Mouse (Mus musculus): ENCODE data around the gene Sinhcaf.
"Not testable (repeated sequence)": the region's sequence is repeated elsewhere in the genome, so short reads cannot be mapped to it uniquely, and the experiment has no call there.

Sinhcaf gene

GRCm38 (mm10) chr6:148945509-148946408, 508 bp downstream of the Sinhcaf start:
- in situ Hi-C loops (cut with MboI; ENCODE audit: low sequenced_read_pairs) = no loop called here

- in situ Hi-C loops (cut with MboI; ENCODE audit: low sequenced_read_pairs) = no loop called here
Observed at GRCm38 (mm10) chr6:148944767-148945508, 1.3 kb downstream of the Sinhcaf start.

GRCm38 (mm10) chr6:148944344-148944766, 1.9 kb downstream of the Sinhcaf start:
- in situ Hi-C loops (cut with MboI; ENCODE audit: low sequenced_read_pairs) = no loop called here

- in situ Hi-C loops (cut with MboI; ENCODE audit: low sequenced_read_pairs) = no loop called here
Observed at GRCm38 (mm10) chr6:148943695-148944094, 2.6 kb downstream of the Sinhcaf start.

GRCm38 (mm10) chr6:148942406-148942805, 3.9 kb downstream of the Sinhcaf start:
- in situ Hi-C loops (cut with MboI; ENCODE audit: low sequenced_read_pairs) = no loop called here

- in situ Hi-C loops (cut with MboI; ENCODE audit: low sequenced_read_pairs) = no loop called here
Observed at GRCm38 (mm10) chr6:148941880-148942279, 4.4 kb downstream of the Sinhcaf start.

GRCm38 (mm10) chr6:148940383-148940782, 5.9 kb downstream of the Sinhcaf start:
- in situ Hi-C loops (cut with MboI; ENCODE audit: low sequenced_read_pairs) = not testable (repeated sequence)

- in situ Hi-C loops (cut with MboI; ENCODE audit: low sequenced_read_pairs) = no loop called here
Observed at GRCm38 (mm10) chr6:148937693-148938092, 8.6 kb downstream of the Sinhcaf start.

- in situ Hi-C loops (cut with MboI; ENCODE audit: low sequenced_read_pairs) = no loop called here
Observed at GRCm38 (mm10) chr6:148934961-148935590, 11.2 kb downstream of the Sinhcaf start.

- in situ Hi-C loops (cut with MboI; ENCODE audit: low sequenced_read_pairs) = no loop called here
Observed at GRCm38 (mm10) chr6:148931281-148931680, 15.0 kb downstream of the Sinhcaf start.

GRCm38 (mm10) chr6:148918841-148919398, 27.3 kb downstream of the Sinhcaf start:
- in situ Hi-C loops (cut with MboI; ENCODE audit: low sequenced_read_pairs) = loop anchor here (25.0 kb wide), 2 partner anchors 507 to 707 kb away; partner anchors contain the start of gene Ergic2

- in situ Hi-C loops (cut with MboI; ENCODE audit: low sequenced_read_pairs) = loop anchor here (25.0 kb wide), 2 partner anchors 505 to 705 kb away; partner anchors contain the start of gene Ergic2
Observed at GRCm38 (mm10) chr6:148917672-148918071, 28.6 kb downstream of the Sinhcaf start.

GRCm38 (mm10) chr6:148916817-148917216, 29.4 kb downstream of the Sinhcaf start:
- in situ Hi-C loops (cut with MboI; ENCODE audit: low sequenced_read_pairs) = loop anchor here (25.0 kb wide), 2 partner anchors 505 to 705 kb away; partner anchors contain the start of gene Ergic2

GRCm38 (mm10) chr6:148913938-148914337, 32.3 kb downstream of the Sinhcaf start:
- in situ Hi-C loops (cut with MboI; ENCODE audit: low sequenced_read_pairs) = loop anchor here (25.0 kb wide), 2 partner anchors 502 to 702 kb away; partner anchors contain the start of gene Ergic2

GRCm38 (mm10) chr6:148911906-148912305, 34.4 kb downstream of the Sinhcaf start:
- in situ Hi-C loops (cut with MboI; ENCODE audit: low sequenced_read_pairs) = loop anchor here (25.0 kb wide), 2 partner anchors 500 to 700 kb away; partner anchors contain the start of gene Ergic2

- in situ Hi-C loops (cut with MboI; ENCODE audit: low sequenced_read_pairs) = loop anchor here (25.0 kb wide), 2 partner anchors 495 to 695 kb away; partner anchors contain the start of gene Ergic2
Observed at GRCm38 (mm10) chr6:148906958-148907357, 39.3 kb downstream of the Sinhcaf start.

GRCm38 (mm10) chr6:148902728-148903127, 43.5 kb downstream of the Sinhcaf start:
- in situ Hi-C loops (cut with MboI; ENCODE audit: low sequenced_read_pairs) = loop anchor here (25.0 kb wide), 2 partner anchors 490 to 690 kb away; partner anchors contain the start of gene Ergic2

GRCm38 (mm10) chr6:148896507-148896851, 49.8 kb downstream of the Sinhcaf start:
- in situ Hi-C loops (cut with MboI; ENCODE audit: low sequenced_read_pairs) = no loop called here

GRCm38 (mm10) chr6:148895773-148896506, 50.3 kb downstream of the Sinhcaf start, which contains the start of gene Caprin2:
Gene Caprin2, minus strand, starts transcription at chr6:148896237.
- in situ Hi-C loops (cut with MboI; ENCODE audit: low sequenced_read_pairs) = no loop called here
